Mouse (Mus musculus) hindbrain, embryonic 16.5 days (tissue): Measurements from ENCODE around the gene CN725425. TPM values are rescaled to one million over a fixed set of nuclear protein-coding genes. Genes with fewer than 3 reads are reported as not detected.
A peak's percentile ranks its signal among the peaks of the same experiment; 100 is the strongest.

Experiments
- ATAC-seq: fragments of 200-750 bp; cut with Nextera tagmentation; 2 replicates; pipeline ENCODE4 v1.8.0; 2017; ENCODE audit warnings: moderate TSS enrichment, moderate library complexity
- H3K27ac ChIP-seq: fragments of 300-500 bp; sonication (generic); 2 replicates; pipeline ENCODE4 v1.5.1; 2014; ENCODE audit warnings: low read depth, mild to moderate bottlenecking, control low read depth, low read length, moderate library complexity
- H3K27me3 ChIP-seq: fragments of 300-500 bp; sonication (generic); replicated peaks from 2 replicates; pipeline ENCODE4 v1.6.1; 2014; ENCODE audit warnings: low read length; ENCODE audit not compliant: control insufficient read depth, insufficient read depth
- H3K36me3 ChIP-seq: fragments of 300-500 bp; sonication (generic); 2 replicates; pipeline ENCODE4 v1.6.1; 2014; ENCODE audit warnings: mild to moderate bottlenecking, low read length, moderate library complexity, mixed read lengths; ENCODE audit not compliant: control insufficient read depth, insufficient read depth
- H3K4me1 ChIP-seq: fragments of 300-500 bp; sonication (generic); 2 replicates; pipeline ENCODE4 v1.6.1; 2014; ENCODE audit warnings: low read depth, low read length; ENCODE audit not compliant: control insufficient read depth, insufficient read depth
- H3K4me2 ChIP-seq: fragments of 300-500 bp; sonication (generic); 2 replicates; pipeline ENCODE4 v1.6.1; 2014; ENCODE audit warnings: mild to moderate bottlenecking, low read length, control low read depth, moderate library complexity
- H3K4me3 ChIP-seq: fragments of 300-500 bp; sonication (generic); 2 replicates; pipeline ENCODE4 v1.5.1; 2014; ENCODE audit warnings: mild to moderate bottlenecking, low read length, control low read depth, moderate library complexity
- H3K9ac ChIP-seq: fragments of 300-500 bp; sonication (generic); 2 replicates; pipeline ENCODE4 v1.6.1; 2014; ENCODE audit warnings: low read depth, mild to moderate bottlenecking, control low read depth, low read length, moderate library complexity
- H3K9me3 ChIP-seq: fragments of 300-500 bp; sonication (generic); 2 replicates; pipeline ENCODE4 v1.6.1; 2014; ENCODE audit warnings: mild to moderate bottlenecking, low read length, moderate library complexity; ENCODE audit not compliant: control insufficient read depth
- WGBS: fragments of 180-500 bp; shearing (Covaris S2); extraction: QIAGEN DNeasy Blood & Tissue Kit; methylation state at CpG from one replicate; pipeline ENCODE4 v1.1.7; 2014; 5-methylcytosine and 5-hydroxymethylcytosine counted together
- polyA plus RNA-seq: library from polyadenylated mRNA; unstranded; fragments of >200 nt; fragmentation: Nextera tagmentation; extraction: Ambion mirVana; gene quantifications from 2 replicates; pipeline ENCODE4 v1.2.1, GENCODE M21; 2015

CN725425 gene
- polyA plus RNA-seq, 1 experiment from 2014 or later, result not detected

DNA sequence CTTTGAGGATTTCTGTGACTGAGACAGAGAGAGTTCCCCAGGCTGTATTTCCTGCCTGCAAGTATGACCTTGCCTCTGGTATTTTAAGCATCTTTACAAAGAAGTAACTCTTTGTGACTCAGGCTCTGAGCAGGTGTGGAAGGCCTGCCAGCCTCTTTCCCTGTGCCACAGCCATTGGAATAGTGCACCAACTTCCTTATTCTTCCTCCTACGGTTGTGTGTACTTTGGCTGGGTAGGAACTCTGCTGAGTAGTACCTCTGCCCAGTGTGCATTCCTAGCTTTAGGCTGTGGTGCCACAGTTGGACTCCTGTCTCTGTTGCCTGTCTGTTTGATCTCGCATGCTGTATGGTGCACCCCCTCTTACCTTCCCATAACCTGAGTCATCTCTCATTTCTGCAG, 56.0 kb downstream of the CN725425 start:
- no peaks in the 10 kb centered on the region for H3K9me3 ChIP-seq

GRCm38 (mm10) chr15:91257140-91257539, 57.8 kb downstream of the CN725425 start:
- Histone ChIP-seq H3K4me1 (no peaks in the 10 kb centered on the region), H3K4me2 (no peak overlapping the region), H3K27me3 (no peaks in the 10 kb centered on the region), H3K9ac (no peak overlapping the region), H3K4me3 (no peak overlapping the region), H3K27ac (no peak overlapping the region), H3K9me3 (no peaks in the 10 kb centered on the region), H3K36me3 (no peaks in the 10 kb centered on the region)
- WGBS, result 68% methylated on average over 11 of the region's 11 CpGs
- ATAC-seq, result no peak

More for the DNA sequence above, 56.0 kb downstream of the CN725425 start:
- H3K4me1 ChIP-seq, result no peaks in the 10 kb centered on the region
- no peak overlapping the region for H3K27ac ChIP-seq
- no peak for ATAC-seq
- WGBS, result 90% methylated on average over 2 of the region's 2 CpGs
- no peak overlapping the region for H3K4me2 ChIP-seq
- H3K27me3 ChIP-seq, result no peaks in the 10 kb centered on the region
- H3K4me3 ChIP-seq, result no peak overlapping the region
- no peak overlapping the region for H3K9ac ChIP-seq
- no peaks in the 10 kb centered on the region for H3K36me3 ChIP-seq

- Histone ChIP-seq H3K4me2 (no peak overlapping the region), H3K9me3 (no peaks in the 10 kb centered on the region), H3K27me3 (no peaks in the 10 kb centered on the region), H3K36me3 (no peaks in the 10 kb centered on the region), H3K4me1 (no peaks in the 10 kb centered on the region), H3K4me3 (no peak overlapping the region), H3K27ac (no peak overlapping the region), H3K9ac (no peak overlapping the region)
- WGBS, result 61% methylated on average over 5 of the region's 5 CpGs
- 0 out of 2 replicates have a peak, but pooled peaks have one; percentile 37 for ATAC-seq
Measured at GRCm38 (mm10) chr15:91260578-91260977, 61.3 kb downstream of the CN725425 start.

DNA sequence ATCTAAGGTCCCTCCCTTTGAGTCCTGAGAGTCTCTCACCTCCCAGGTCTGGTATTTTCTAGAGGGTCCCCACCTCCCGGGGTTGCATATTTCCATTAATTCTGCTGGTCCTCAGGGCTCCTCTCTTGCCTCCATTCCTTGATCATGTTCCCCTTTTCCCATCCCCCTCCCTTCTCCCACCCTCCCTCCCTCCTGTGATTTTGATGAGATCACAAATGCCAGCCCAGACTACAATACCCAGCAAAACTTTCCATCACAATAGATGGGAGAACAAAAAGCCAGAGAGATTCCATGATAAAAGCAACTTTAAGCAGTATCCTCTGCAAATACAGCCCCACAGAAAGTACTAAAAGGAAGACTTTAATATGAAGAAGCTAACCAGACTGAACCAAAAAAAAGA, 64.6 kb downstream of the CN725425 start:
- no peak overlapping the region for H3K4me3 ChIP-seq
- no peak overlapping the region for H3K27ac ChIP-seq
- no peak overlapping the region for H3K9ac ChIP-seq
- no peaks in the 10 kb centered on the region for H3K4me1 ChIP-seq
- H3K36me3 ChIP-seq, result no peaks in the 10 kb centered on the region
- no peak overlapping the region for H3K4me2 ChIP-seq
- 76% methylated on average over 1 of the region's 1 CpGs for WGBS
- no peaks in the 10 kb centered on the region for H3K27me3 ChIP-seq
- no peak for ATAC-seq
- no peaks in the 10 kb centered on the region for H3K9me3 ChIP-seq

- H3K9me3 ChIP-seq, result no peaks in the 10 kb centered on the region
- no peaks in the 10 kb centered on the region for H3K4me1 ChIP-seq
- H3K9ac ChIP-seq, result no peak overlapping the region
- 87% methylated on average over 4 of the region's 4 CpGs for WGBS
- peaks cover 4% of the 10 kb centered on the region; the same call in 1 of the 2 replicates for H3K36me3 ChIP-seq
- H3K4me2 ChIP-seq, result no peak overlapping the region
- H3K27ac ChIP-seq, result no peak overlapping the region
- H3K27me3 ChIP-seq, result no peaks in the 10 kb centered on the region
- H3K4me3 ChIP-seq, result no peak overlapping the region
- no peak for ATAC-seq
Measured at GRCm38 (mm10) chr15:91268532-91268931, 69.2 kb downstream of the CN725425 start.

DNA sequence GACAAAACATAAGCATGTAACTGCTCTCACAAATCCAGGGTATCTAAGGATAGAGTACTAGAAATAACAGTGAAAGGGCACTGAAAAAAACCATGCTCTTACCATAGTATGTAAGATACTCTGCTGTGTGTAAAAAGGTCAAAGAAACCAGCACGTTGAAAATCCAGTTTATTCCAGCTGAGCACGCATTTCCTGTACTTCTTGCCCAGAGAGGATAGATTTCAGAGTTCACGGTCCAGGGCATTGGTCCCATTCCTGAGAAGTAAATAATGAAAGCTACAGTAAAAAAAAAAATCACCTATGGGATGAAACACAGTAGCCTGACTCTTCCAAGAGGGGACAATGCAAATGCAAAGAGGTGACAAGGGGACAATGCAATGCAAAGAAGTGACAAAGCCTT, 76.7 kb downstream of the CN725425 start:
- no peaks in the 10 kb centered on the region for H3K4me1 ChIP-seq
- H3K27ac ChIP-seq, result no peak overlapping the region
- 74% methylated on average over 3 of the region's 3 CpGs for WGBS
- no peak overlapping the region for H3K4me3 ChIP-seq
- no peaks in the 10 kb centered on the region for H3K27me3 ChIP-seq
- H3K36me3 ChIP-seq, result peaks cover 4% of the 10 kb centered on the region; the same call in 1 of the 2 replicates
- no peak overlapping the region for H3K4me2 ChIP-seq
- H3K9me3 ChIP-seq, result no peaks in the 10 kb centered on the region
- H3K9ac ChIP-seq, result no peak overlapping the region
- no peak for ATAC-seq

GRCm38 (mm10) chr15:91279571-91279970, 80.3 kb downstream of the CN725425 start:
- WGBS, result 97% methylated on average over 5 of the region's 5 CpGs
- ATAC-seq, result no peak
- no peaks in the 10 kb centered on the region for H3K4me1 ChIP-seq
- H3K4me3 ChIP-seq, result no peak overlapping the region
- H3K27me3 ChIP-seq, result no peaks in the 10 kb centered on the region
- no peak overlapping the region for H3K4me2 ChIP-seq
- no peaks in the 10 kb centered on the region for H3K36me3 ChIP-seq
- no peak overlapping the region for H3K9ac ChIP-seq
- no peaks in the 10 kb centered on the region for H3K9me3 ChIP-seq
- no peak overlapping the region for H3K27ac ChIP-seq

GRCm38 (mm10) chr15:91281521-91281920, 82.2 kb downstream of the CN725425 start:
- Histone ChIP-seq H3K4me3 (no peak overlapping the region), H3K27me3 (no peaks in the 10 kb centered on the region), H3K27ac (no peak overlapping the region), H3K9ac (no peak overlapping the region), H3K4me2 (no peak overlapping the region), H3K9me3 (no peaks in the 10 kb centered on the region), H3K4me1 (no peaks in the 10 kb centered on the region), H3K36me3 (no peaks in the 10 kb centered on the region)
- ATAC-seq, result no peak
- 80% methylated on average over 5 of the region's 5 CpGs for WGBS

DNA sequence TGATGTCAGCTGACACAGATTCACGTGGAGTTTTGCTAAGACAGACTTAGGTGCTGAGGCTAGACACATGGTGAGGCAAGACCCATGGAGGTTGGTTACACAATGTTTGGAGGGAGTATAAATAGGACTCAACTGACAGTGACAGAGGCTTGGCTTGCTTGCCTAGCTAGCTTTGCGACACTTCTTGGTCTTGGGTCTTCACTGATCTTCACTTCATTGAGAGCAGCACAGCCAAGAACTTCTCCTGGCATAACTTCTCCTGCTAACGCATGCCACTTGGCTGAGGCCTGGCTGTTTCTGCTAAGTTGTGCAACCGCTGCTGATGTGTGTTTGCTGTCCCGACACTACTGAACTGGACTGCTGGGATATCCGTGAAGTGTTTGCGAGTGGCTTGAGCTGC, 83.5 kb downstream of the CN725425 start:
- no peak overlapping the region for H3K4me3 ChIP-seq
- H3K27ac ChIP-seq, result no peak overlapping the region
- no peaks in the 10 kb centered on the region for H3K27me3 ChIP-seq
- H3K4me1 ChIP-seq, result no peaks in the 10 kb centered on the region
- no peaks in the 10 kb centered on the region for H3K36me3 ChIP-seq
- no peaks in the 10 kb centered on the region for H3K9me3 ChIP-seq
- ATAC-seq, result no peak
- H3K4me2 ChIP-seq, result no peak overlapping the region
- H3K9ac ChIP-seq, result no peak overlapping the region
- 89% methylated on average over 7 of the region's 7 CpGs for whole genome bisulfite sequencing

DNA sequence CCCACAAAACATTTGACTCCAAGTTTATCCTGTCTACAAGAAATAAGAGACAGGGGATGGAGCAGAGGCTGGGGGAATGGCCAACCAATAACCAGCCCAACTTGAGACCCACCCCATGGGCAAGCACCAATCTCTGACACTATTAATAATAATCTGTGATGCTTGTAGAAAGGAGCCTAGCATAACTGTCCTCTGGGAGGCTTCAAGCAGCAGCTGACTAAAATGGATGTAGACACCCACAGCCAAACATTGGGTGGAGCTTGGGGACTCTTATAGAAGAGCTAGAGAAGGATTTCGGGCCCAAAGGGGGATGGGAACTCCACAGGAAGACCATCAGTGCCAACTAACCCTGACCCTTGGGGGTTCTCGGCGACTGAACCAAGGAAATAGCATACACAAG, 84.1 kb downstream of the CN725425 start:
- Histone ChIP-seq H3K4me3 (no peak overlapping the region), H3K9me3 (no peaks in the 10 kb centered on the region), H3K9ac (no peak overlapping the region), H3K27ac (no peak overlapping the region), H3K36me3 (no peaks in the 10 kb centered on the region), H3K4me1 (no peaks in the 10 kb centered on the region), H3K27me3 (no peaks in the 10 kb centered on the region), H3K4me2 (no peak overlapping the region)
- ATAC-seq, result no peak
- WGBS, result 86% methylated on average over 3 of the region's 3 CpGs
